Mouse (Mus musculus) midbrain, embryonic 15.5 days (tissue): Measurements from ENCODE around the gene Acin1. TPM values are rescaled to one million over a fixed set of nuclear protein-coding genes. Genes with fewer than 3 reads are reported as not detected.

Source experiments
- ATAC-seq: fragments of 200-750 bp; cut with Nextera tagmentation; replicated peaks from 2 replicates; pipeline ENCODE4 v1.8.0; 2017; ENCODE audit warnings: moderate TSS enrichment
- H3K27ac ChIP-seq: fragments of 300-500 bp; sonication (generic); 2 replicates; pipeline ENCODE4 v1.5.1; 2015; ENCODE audit warnings: mild to moderate bottlenecking, inconsistent platforms
- H3K27me3 ChIP-seq: fragments of 300-500 bp; sonication (generic); replicated peaks from 2 replicates; pipeline ENCODE4 v1.6.1; 2015; ENCODE audit warnings: inconsistent platforms
- H3K36me3 ChIP-seq: fragments of 300-500 bp; sonication (generic); replicated peaks from 2 replicates; pipeline ENCODE4 v1.6.1; 2015; ENCODE audit warnings: inconsistent platforms
- H3K4me1 ChIP-seq: fragments of 300-500 bp; sonication (generic); 2 replicates; pipeline ENCODE4 v1.6.1; 2015; ENCODE audit warnings: inconsistent platforms
- H3K4me2 ChIP-seq: fragments of 300-500 bp; sonication (generic); 2 replicates; pipeline ENCODE4 v1.6.1; 2015; ENCODE audit warnings: inconsistent platforms, mild to moderate bottlenecking, moderate library complexity
- H3K4me3 ChIP-seq: fragments of 300-500 bp; sonication (generic); 2 replicates; pipeline ENCODE4 v1.5.1; 2015; ENCODE audit warnings: mild to moderate bottlenecking, inconsistent platforms
- H3K9ac ChIP-seq: fragments of 300-500 bp; sonication (generic); 2 replicates; pipeline ENCODE4 v1.6.1; 2015; ENCODE audit warnings: mild to moderate bottlenecking, inconsistent platforms
- H3K9me3 ChIP-seq: fragments of 300-500 bp; sonication (generic); 2 replicates; pipeline ENCODE4 v1.6.1; 2016; ENCODE audit warnings: inconsistent platforms
- WGBS: fragments of 180-500 bp; shearing (Covaris S2); methylation state at CpG from one replicate; pipeline ENCODE4 v1.1.7; 2015; ENCODE audit warnings: mixed read lengths; 5-methylcytosine and 5-hydroxymethylcytosine counted together
- polyA plus RNA-seq: library from polyadenylated mRNA; unstranded; fragments of >200 nt; fragmentation: Nextera tagmentation; extraction: Ambion mirVana; gene quantifications from 2 replicates; pipeline ENCODE4 v1.2.1, GENCODE M21; 2015

Acin1 gene
- polyA plus RNA-seq, 1 experiment from 2014 or later = 145 TPM

- H3K4me2 ChIP-seq = peak overlapping the region; percentile 88
- H3K9me3 ChIP-seq = no peaks in the 10 kb centered on the region
- peak overlapping the region; percentile 87 for H3K27ac ChIP-seq
- no peak overlapping the region for H3K9ac ChIP-seq
- H3K36me3 ChIP-seq = peaks cover 27% of the 10 kb centered on the region
- H3K4me1 ChIP-seq = peaks cover 53% of the 10 kb centered on the region
- no peak overlapping the region for H3K4me3 ChIP-seq
- H3K27me3 ChIP-seq = no peaks in the 10 kb centered on the region
- 67% methylated on average over 4 of the region's 4 CpGs for whole genome bisulfite sequencing
- peak; percentile 19 for ATAC-seq
Observed at GRCm38 (mm10) chr14:54651556-54651955, 35.2 kb downstream of the Acin1 start.

- Histone ChIP-seq H3K4me3 (0 out of 2 replicates have a peak overlapping the region, but pooled peaks have one; percentile 7), H3K36me3 (peaks cover 28% of the 10 kb centered on the region)
Observed at GRCm38 (mm10) chr14:54650621-54651454, 35.9 kb downstream of the Acin1 start.

GRCm38 (mm10) chr14:54647900-54648299 lies 38.8 kb downstream of the Acin1 start:
- Histone ChIP-seq H3K4me2 (no peak overlapping the region), H3K27me3 (no peaks in the 10 kb centered on the region), H3K4me3 (no peak overlapping the region), H3K9ac (no peak overlapping the region), H3K4me1 (peaks cover 44% of the 10 kb centered on the region), H3K9me3 (no peaks in the 10 kb centered on the region), H3K27ac (no peak overlapping the region), H3K36me3 (peaks cover 53% of the 10 kb centered on the region)
- 60% methylated on average over 4 of the region's 4 CpGs for WGBS
- ATAC-seq = no peak

More at GRCm38 (mm10) chr14:54650621-54651454, 35.9 kb downstream of the Acin1 start:
- H3K9ac ChIP-seq = no peak overlapping the region
- peaks cover 53% of the 10 kb centered on the region for H3K4me1 ChIP-seq
- H3K4me2 ChIP-seq = peak overlapping the region; percentile 88
- ATAC-seq = peak; percentile 35
- 62% methylated on average over 23 of the region's 23 CpGs for WGBS
- H3K27me3 ChIP-seq = no peaks in the 10 kb centered on the region
- no peaks in the 10 kb centered on the region for H3K9me3 ChIP-seq
- peak overlapping the region; percentile 87 for H3K27ac ChIP-seq

GRCm38 (mm10) chr14:54646898-54647636 lies 39.7 kb downstream of the Acin1 start:
- 94% methylated on average over 8 of the region's 8 CpGs for WGBS
- Histone ChIP-seq H3K27me3 (no peaks in the 10 kb centered on the region), H3K4me1 (peaks cover 39% of the 10 kb centered on the region), H3K27ac (no peak overlapping the region), H3K9me3 (no peaks in the 10 kb centered on the region), H3K4me2 (no peak overlapping the region), H3K9ac (no peak overlapping the region), H3K36me3 (peaks cover 61% of the 10 kb centered on the region), H3K4me3 (no peak overlapping the region)
- no peak for ATAC-seq

- H3K36me3 ChIP-seq = peaks cover 61% of the 10 kb centered on the region
- no peak overlapping the region for H3K4me3 ChIP-seq
- no peak overlapping the region for H3K27ac ChIP-seq
- no peak overlapping the region for H3K9ac ChIP-seq
- H3K27me3 ChIP-seq = no peaks in the 10 kb centered on the region
- no peak overlapping the region for H3K4me2 ChIP-seq
- ATAC-seq = no peak
- H3K4me1 ChIP-seq = peaks cover 37% of the 10 kb centered on the region
- no peaks in the 10 kb centered on the region for H3K9me3 ChIP-seq
- WGBS = 96% methylated on average over 17 of the region's 17 CpGs
Observed at GRCm38 (mm10) chr14:54646455-54646854, 40.3 kb downstream of the Acin1 start.

- Histone ChIP-seq H3K27ac (no peak overlapping the region), H3K4me2 (no peak overlapping the region), H3K36me3 (peaks cover 56% of the 10 kb centered on the region), H3K4me3 (no peak overlapping the region), H3K9ac (no peak overlapping the region), H3K27me3 (no peaks in the 10 kb centered on the region), H3K9me3 (no peaks in the 10 kb centered on the region), H3K4me1 (peaks cover 27% of the 10 kb centered on the region)
- 96% methylated on average over 9 of the region's 9 CpGs for WGBS
- no peak for ATAC-seq
Observed at GRCm38 (mm10) chr14:54644294-54644693, 42.4 kb downstream of the Acin1 start.

- no peak overlapping the region for H3K4me2 ChIP-seq
- no peak overlapping the region for H3K9ac ChIP-seq
- 0 out of 2 replicates have a peak overlapping the region, but pooled peaks have one; percentile 26 for H3K27ac ChIP-seq
- H3K36me3 ChIP-seq = peaks cover 56% of the 10 kb centered on the region
- no peak overlapping the region for H3K4me3 ChIP-seq
- 82% methylated on average over 2 of the region's 2 CpGs for WGBS
- H3K27me3 ChIP-seq = no peaks in the 10 kb centered on the region
- H3K4me1 ChIP-seq = peaks cover 25% of the 10 kb centered on the region
- H3K9me3 ChIP-seq = no peaks in the 10 kb centered on the region
- no peak for ATAC-seq
Observed at GRCm38 (mm10) chr14:54643011-54643410, 43.7 kb downstream of the Acin1 start.

GRCm38 (mm10) chr14:54642224-54642944 lies 44.3 kb downstream of the Acin1 start:
- H3K27ac ChIP-seq = peak overlapping the region; percentile 91
- H3K4me3 ChIP-seq = no peak overlapping the region
- peaks cover 23% of the 10 kb centered on the region for H3K4me1 ChIP-seq
- H3K9ac ChIP-seq = no peak overlapping the region
- peaks cover 53% of the 10 kb centered on the region for H3K36me3 ChIP-seq
- H3K4me2 ChIP-seq = no peak overlapping the region
- H3K27me3 ChIP-seq = no peaks in the 10 kb centered on the region
- H3K9me3 ChIP-seq = no peaks in the 10 kb centered on the region
- 77% methylated on average over 25 of the region's 25 CpGs for WGBS
- ATAC-seq = no peak

GRCm38 (mm10) chr14:54641305-54641969 lies 45.3 kb downstream of the Acin1 start, which contains the start of gene Cdh24:
TSS of gene Cdh24 (minus strand) at chr14:54641364.
- peak; percentile 92 for ATAC-seq
- H3K27ac ChIP-seq = peak within 1 kb of the TSS; percentile 91
- under 1% methylated on average over 51 of the region's 52 CpGs for WGBS
- H3K9ac ChIP-seq = peak within 1 kb of the TSS; percentile 91
- no peaks in the 10 kb centered on the region for H3K27me3 ChIP-seq
- peaks cover 46% of the 10 kb centered on the region for H3K36me3 ChIP-seq
- H3K9me3 ChIP-seq = no peaks in the 10 kb centered on the region
- H3K4me1 ChIP-seq = peaks cover 23% of the 10 kb centered on the region
- peak within 1 kb of the TSS; percentile 92 for H3K4me2 ChIP-seq
- H3K4me3 ChIP-seq = peak within 1 kb of the TSS; percentile 60

GRCm38 (mm10) chr14:54640946-54641304 lies 45.8 kb downstream of the Acin1 start, which contains the start of gene Gm17606:
TSS of gene Gm17606 (plus strand) at chr14:54640952.
- Histone ChIP-seq H3K9me3 (no peaks in the 10 kb centered on the region), H3K36me3 (peaks cover 44% of the 10 kb centered on the region), H3K4me3 (peak within 1 kb of the TSS; percentile 60), H3K9ac (peak within 1 kb of the TSS; percentile 91), H3K27me3 (no peaks in the 10 kb centered on the region), H3K27ac (peak within 1 kb of the TSS; percentile 91), H3K4me2 (peak within 1 kb of the TSS; percentile 92), H3K4me1 (peaks cover 23% of the 10 kb centered on the region)
- WGBS = under 1% methylated on average over 28 of the region's 28 CpGs
- no peak for ATAC-seq

- Histone ChIP-seq H3K4me1 (peaks cover 23% of the 10 kb centered on the region), H3K4me3 (peak overlapping the region; percentile 60), H3K27me3 (no peaks in the 10 kb centered on the region), H3K9ac (peak overlapping the region; percentile 26; the same call in 1 of the 2 replicates), H3K27ac (no peak overlapping the region), H3K36me3 (peaks cover 40% of the 10 kb centered on the region), H3K4me2 (peak overlapping the region; percentile 92), H3K9me3 (no peaks in the 10 kb centered on the region)
- ATAC-seq = no peak
- WGBS = 15% methylated on average over 4 of the region's 4 CpGs
Observed at GRCm38 (mm10) chr14:54640121-54640520, 46.6 kb downstream of the Acin1 start.
